In the genomic region with DNA sequence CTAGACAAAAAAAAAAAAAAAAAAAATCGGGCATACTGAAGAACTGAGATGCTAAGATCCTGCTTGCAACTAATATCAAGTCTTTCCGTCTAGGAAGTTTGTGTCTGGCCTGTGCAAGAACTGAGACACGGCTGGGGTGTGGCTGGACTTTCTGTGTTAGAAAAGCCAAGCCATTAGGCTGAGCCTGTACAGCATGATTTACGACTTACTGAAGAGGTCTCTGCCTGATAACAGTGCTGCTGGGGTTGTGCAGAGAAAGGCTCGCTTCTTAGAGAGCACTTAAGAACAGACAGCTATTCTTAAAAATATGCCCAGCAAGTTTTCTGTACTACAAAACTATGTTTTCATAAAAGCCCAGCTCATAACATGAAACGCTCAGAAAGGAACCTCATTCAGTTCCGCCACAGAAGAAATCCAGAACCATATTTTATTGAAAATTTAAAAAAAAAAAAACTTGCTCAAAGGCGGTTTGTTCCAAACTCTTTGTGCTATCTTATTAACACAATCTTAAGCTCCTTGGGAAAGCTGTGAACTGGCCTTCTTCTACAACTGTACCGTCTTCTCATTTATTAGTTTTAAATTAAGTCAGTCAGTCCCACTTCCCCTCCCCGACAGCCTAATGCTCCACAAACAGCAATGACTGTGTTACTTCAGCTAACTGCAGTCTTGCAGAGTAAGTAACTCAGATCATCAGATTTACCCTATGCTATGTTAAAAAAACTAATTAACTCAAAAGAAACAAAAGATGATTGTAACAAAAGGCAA, we compare ENCODE assay signal across 8 mouse cellular contexts. TPM values are rescaled to one million over a fixed set of nuclear protein-coding genes. Genes with fewer than 3 reads are reported as not detected.
DNase-seq lines count a peak whose midpoint lies in the region; ATAC-seq and TF ChIP-seq lines count a peak whose summit lies in the region.

No protein-coding gene starts in this region.

- ATAC-seq in intestine, embryonic 14.5 days (replicated peaks; ENCODE audit: low FRiP score, low TSS enrichment, low read depth): 0 out of 2 replicates have a peak, but pooled peaks have one; percentile 42
- ATAC-seq in intestine, postnatal 0 days: no peak
- peak; percentile 68 for ATAC-seq in liver, embryonic 13.5 days (ENCODE audit: low read depth)
- ATAC-seq in frontal cortex, adult (ENCODE audit: low TSS enrichment): no peak

- TF ChIP-seq CTCF in intestine, postnatal 0 days (IDR thresholded peaks at IDR 0.05; ENCODE audit: low read depth): no peak
- no peak for TF ChIP-seq CTCF in MEL (IDR thresholded peaks at IDR 0.05 in 2 of 3, conservative IDR thresholded peaks at IDR 0.05 in 1 of 3; ENCODE audit: control insufficient read depth in 1 of 3, insufficient read depth in 1 of 3, low read depth in 2 of 3, low read length in 3 of 3, poor library complexity in 1 of 3, severe bottlenecking in 1 of 3)

- H3K27ac ChIP-seq in intestine, embryonic 14.5 days (ENCODE audit: low read depth): no peak overlapping the region
- H3K27ac ChIP-seq in intestine, postnatal 0 days (ENCODE audit: low read depth, low read length): no peak overlapping the region
- peak overlapping the region; percentile 31 for H3K27ac ChIP-seq in MEL (ENCODE audit: control insufficient read depth, low read depth, low read length)
- peak overlapping the region; percentile 11; the same call in 1 of the 2 replicates for H3K27ac ChIP-seq in liver, embryonic 13.5 days

- H3K9ac ChIP-seq in intestine, embryonic 14.5 days (ENCODE audit: low read length): no peak overlapping the region
- no peak overlapping the region for H3K9ac ChIP-seq in intestine, postnatal 0 days (ENCODE audit: low read depth, low read length)
- H3K9ac ChIP-seq in MEL (ENCODE audit: control insufficient read depth, low read depth, low read length, poor library complexity, severe bottlenecking): peak overlapping the region; percentile 17
- no peak overlapping the region for H3K9ac ChIP-seq in liver, embryonic 13.5 days

- H3K27me3 ChIP-seq in intestine, embryonic 14.5 days (replicated peaks; ENCODE audit: control insufficient read depth, insufficient read depth, low read length): no peaks in the 10 kb centered on the region
- H3K27me3 ChIP-seq in intestine, postnatal 0 days (replicated peaks; ENCODE audit: control insufficient read depth, insufficient read depth, low read length): no peaks in the 10 kb centered on the region
- H3K27me3 ChIP-seq in MEL (ENCODE audit: control insufficient read depth in 1 of 2, insufficient read depth in 2 of 2, low read length in 2 of 2): no peaks in the 10 kb centered on the region
- no peaks in the 10 kb centered on the region for H3K27me3 ChIP-seq in liver, embryonic 13.5 days

- H3K79me2 ChIP-seq in MEL (ENCODE audit: control insufficient read depth, insufficient read depth, low read length, poor library complexity): peaks cover 52% of the 10 kb centered on the region

- WGBS in intestine, embryonic 14.5 days: 20% methylated on average over 10 of the region's 10 CpGs
- 27% methylated on average over 10 of the region's 10 CpGs for WGBS in intestine, postnatal 0 days
- WGBS in liver, embryonic 13.5 days (ENCODE audit: insufficient replicate concordance): 35% methylated on average over 10 of the region's 10 CpGs

- H3K4me3 ChIP-seq in intestine, embryonic 14.5 days (ENCODE audit: low read depth, low read length): no peak overlapping the region
- H3K4me3 ChIP-seq in intestine, postnatal 0 days (ENCODE audit: low read depth, low read length): no peak overlapping the region
- H3K4me3 ChIP-seq in MEL (ENCODE audit: control insufficient read depth in 1 of 2, insufficient read depth in 1 of 2, low read depth in 2 of 2, low read length in 2 of 2): peak overlapping the region; percentile 12 to 33; a peak in 2 of 4 replicates
- no peak overlapping the region for H3K4me3 ChIP-seq in liver, embryonic 13.5 days (replicated peaks)

- DNase-seq in intestine, embryonic 14.5 days (ENCODE audit: low spot score): no peak
- peak; percentile 82 for DNase-seq in MEL (ENCODE audit: low read depth, low spot score)
- DNase-seq in embryo, embryonic 11 days: peak; percentile 66
- DNase-seq in liver, embryonic 13.5 days: peak; percentile 17
- DNase-seq in layer of hippocampus, postnatal 36 days: no peak
- DNase-seq in right cerebral cortex, postnatal 4 days: no peak

- peaks cover 22% of the 10 kb centered on the region for H3K4me1 ChIP-seq in intestine, embryonic 14.5 days (replicated peaks; ENCODE audit: control insufficient read depth, insufficient read depth, low read length)
- H3K4me1 ChIP-seq in intestine, postnatal 0 days (replicated peaks; ENCODE audit: control insufficient read depth, insufficient read depth, low read length): peaks cover 16% of the 10 kb centered on the region
- H3K4me1 ChIP-seq in MEL (ENCODE audit: control insufficient read depth in 1 of 2, insufficient read depth in 2 of 2, low read length in 2 of 2): peaks cover 15 to 17% of the 10 kb centered on the region in 2 experiments
- H3K4me1 ChIP-seq in liver, embryonic 13.5 days (replicated peaks): peaks cover 74% of the 10 kb centered on the region

- H3K36me3 ChIP-seq in intestine, embryonic 14.5 days (ENCODE audit: control insufficient read depth, insufficient read depth, low read length): no peaks in the 10 kb centered on the region
- no peaks in the 10 kb centered on the region for H3K36me3 ChIP-seq in intestine, postnatal 0 days (ENCODE audit: control insufficient read depth, insufficient read depth)
- H3K36me3 ChIP-seq in MEL (ENCODE audit: control insufficient read depth in 1 of 2, insufficient read depth in 2 of 2, low read length in 2 of 2): peaks cover 0 to 20% of the 10 kb centered on the region in 2 experiments; a peak in 2 of 4 replicates
- no peaks in the 10 kb centered on the region for H3K36me3 ChIP-seq in liver, embryonic 13.5 days

- 0 out of 4 replicates have a peak, but pooled peaks of 1 of the 2 experiments have one; percentile 6 for TF ChIP-seq EP300 in MEL (IDR thresholded peaks at IDR 0.05; ENCODE audit: low read depth in 1 of 2, low read length in 2 of 2)

- no peaks in the 10 kb centered on the region for H3K9me3 ChIP-seq in intestine, embryonic 14.5 days (ENCODE audit: control insufficient read depth, low read length)
- no peaks in the 10 kb centered on the region for H3K9me3 ChIP-seq in intestine, postnatal 0 days (ENCODE audit: control insufficient read depth)
- H3K9me3 ChIP-seq in MEL (replicated peaks; ENCODE audit: insufficient read depth, low read length): no peaks in the 10 kb centered on the region
- H3K9me3 ChIP-seq in liver, embryonic 13.5 days (replicated peaks): no peaks in the 10 kb centered on the region

- H3K4me2 ChIP-seq in intestine, embryonic 14.5 days (ENCODE audit: low read length): peak overlapping the region; percentile 6; the same call in 1 of the 2 replicates
- no peak overlapping the region for H3K4me2 ChIP-seq in intestine, postnatal 0 days (replicated peaks; ENCODE audit: low read depth)
- no peak overlapping the region for H3K4me2 ChIP-seq in liver, embryonic 13.5 days

- no peak for TF ChIP-seq RAD21 in MEL (IDR thresholded peaks at IDR 0.05; ENCODE audit: low read depth, low read length)

- TF ChIP-seq POLR2A in MEL (IDR thresholded peaks at IDR 0.05; ENCODE audit: control insufficient read depth in 1 of 2, insufficient read depth in 1 of 2, low read depth in 1 of 2, low read length in 2 of 2, poor library complexity in 1 of 2): no peak

TF ChIP-seq in MEL, 35 proteins besides CTCF, POLR2A, EP300 and RAD21:
- TF ChIP-seq ETS1 (IDR thresholded peaks at IDR 0.05; ENCODE audit: low read depth, low read length): no peak
- no peak for TF ChIP-seq MAX (IDR thresholded peaks at IDR 0.05; ENCODE audit: low read length)
- peak; percentile 10; the same call in 1 of the 2 replicates for TF ChIP-seq MXI1 (IDR thresholded peaks at IDR 0.05; ENCODE audit: low read depth, low read length)
- TF ChIP-seq GATA1 (IDR thresholded peaks at IDR 0.05; ENCODE audit: low read depth, low read length): peak; percentile 66
- TF ChIP-seq ZNF384 (IDR thresholded peaks at IDR 0.05; ENCODE audit: low read depth, low read length): 0 out of 2 replicates have a peak, but pooled peaks have one; percentile 27
- peak; percentile 69 for TF ChIP-seq TBP (IDR thresholded peaks at IDR 0.05; ENCODE audit: low read depth, low read length)
- 0 out of 2 replicates have a peak, but pooled peaks have one; percentile 5 for TF ChIP-seq HCFC1 (IDR thresholded peaks at IDR 0.05; ENCODE audit: low read depth, low read length)
- TF ChIP-seq CHD1 (IDR thresholded peaks at IDR 0.05; ENCODE audit: low read depth, low read length): peak; percentile 66; the same call in 1 of the 2 replicates
- 0 out of 2 replicates have a peak, but pooled peaks have one; percentile 4 for TF ChIP-seq TAL1 (IDR thresholded peaks at IDR 0.05; ENCODE audit: low read length)
- no peak for TF ChIP-seq E2F4 (IDR thresholded peaks at IDR 0.05; ENCODE audit: borderline replicate concordance, low read depth, low read length)
- no peak for TF ChIP-seq JUND (IDR thresholded peaks at IDR 0.05; ENCODE audit: low read depth, low read length)
- TF ChIP-seq SIN3A (IDR thresholded peaks at IDR 0.05; ENCODE audit: low read length): peak; percentile 29; the same call in 1 of the 2 replicates
- TF ChIP-seq ZKSCAN1 (IDR thresholded peaks at IDR 0.05; ENCODE audit: low read depth, low read length): no peak

RNA-seq across cellular contexts. Expression of a gene that starts 26.1 kb away (rescaled TPM):
- 19.4 and 20.6 TPM in 2 replicates for polyA plus RNA-seq in intestine, embryonic 14.5 days (2014; fragmentation: Nextera tagmentation; extraction: Ambion mirVana)
- polyA plus RNA-seq in intestine, postnatal 0 days (2015; fragmentation: Nextera tagmentation; extraction: Ambion mirVana): 6.5 and 6.9 TPM in 2 replicates
- total RNA-seq in MEL (2012; rRNA removed): 12.4 and 12.8 TPM in 2 replicates
- polyA plus RNA-seq in MEL (2012; ENCODE audit: insufficient read depth in 1 of 2, insufficient read length in 2 of 2, low read depth in 1 of 2, low replicate concordance in 2 of 2, missing spikeins in 1 of 2): 100 to 1,000 TPM in 1 of 2 experiments, 10 to 100 TPM in 1; 30.6 to 104 TPM
- polyA plus RNA-seq in liver, embryonic 13.5 days (2015; fragmentation: Nextera tagmentation; extraction: Ambion mirVana): 6.7 and 6.9 TPM in 2 replicates
- 100 to 1,000 TPM; 331 to 369 TPM for total RNA-seq in layer of hippocampus, postnatal 36 days (2021)

Comparison
In these comparisons a context has a peak if more than half of its experiments do, and no peak if none do; other contexts are left out.
1. ATAC-seq: peak in intestine, embryonic 14.5 days (single experiment) and liver, embryonic 13.5 days (single experiment); none in intestine, postnatal 0 days (single experiment) and frontal cortex, adult (single experiment).
2. DNase-seq: peak in MEL (single experiment), embryo, embryonic 11 days (single experiment) and liver, embryonic 13.5 days (single experiment); none in intestine, embryonic 14.5 days (single experiment), layer of hippocampus, postnatal 36 days (0 of 2) and right cerebral cortex, postnatal 4 days (single experiment).
3. H3K27ac ChIP-seq: peak in MEL (single experiment) and liver, embryonic 13.5 days (single experiment); none in intestine, embryonic 14.5 days (single experiment) and intestine, postnatal 0 days (single experiment).
4. H3K4me3 ChIP-seq: peak in MEL (2 of 2); none in intestine, embryonic 14.5 days (single experiment), intestine, postnatal 0 days (single experiment) and liver, embryonic 13.5 days (single experiment).